Mouse (Mus musculus): ENCODE results near the gene Mettl26.

GRCm38 (mm10) chr17:25827011-25827410, 47.9 kb upstream of the Mettl26 start:
- TF ChIP-seq POLR2A (IDR thresholded peaks at IDR 0.05; ENCODE audit: insufficient read length, low read depth) = no peak
- no peak for TF ChIP-seq CEBPB (IDR thresholded peaks at IDR 0.05; ENCODE audit: insufficient read depth, poor library complexity, severe bottlenecking)
- TF ChIP-seq E2F4 (IDR thresholded peaks at IDR 0.05; ENCODE audit: insufficient read depth) = no peak
- TF ChIP-seq POLR2AphosphoS2 (IDR thresholded peaks at IDR 0.05; ENCODE audit: insufficient read length, low read depth) = no peak
- no peak for TF ChIP-seq MAX (IDR thresholded peaks at IDR 0.05; ENCODE audit: low read depth)
- TF ChIP-seq USF1 (IDR thresholded peaks at IDR 0.05; ENCODE audit: low read depth) = no peak
- TF ChIP-seq TCF12 (IDR thresholded peaks at IDR 0.05; ENCODE audit: insufficient read depth, poor library complexity, severe bottlenecking) = no peak
- no peak for TF ChIP-seq SRF (IDR thresholded peaks at IDR 0.05; ENCODE audit: control insufficient read depth, insufficient read length, low read depth)
- TF ChIP-seq MYOG (IDR thresholded peaks at IDR 0.05; ENCODE audit: control insufficient read depth in 1 of 3, insufficient read depth in 1 of 3, insufficient read length in 2 of 3, low read depth in 2 of 3) = no peak
- TF ChIP-seq REST (IDR thresholded peaks at IDR 0.05; ENCODE audit: insufficient read depth, insufficient read length) = no peak
